Mouse (Mus musculus): ENCODE results near the gene Vegfa. TPM values are rescaled to one million over a fixed set of nuclear protein-coding genes. Genes with fewer than 3 reads are reported as not detected.

Vegfa gene
- polyA plus RNA-seq, 1 experiment from 2014 or later: 5.0 TPM

- Histone ChIP-seq H3K27me3 (ENCODE audit: control insufficient read depth, insufficient read depth, low read length) (no peaks in the 10 kb centered on the region), H3K36me3 (ENCODE audit: control insufficient read depth, insufficient read depth, low read length) (no peaks in the 10 kb centered on the region), H3K9ac (replicated peaks; ENCODE audit: low read depth, low read length) (peak overlapping the region; percentile 82), H3K9me3 (ENCODE audit: control insufficient read depth, low read length) (no peaks in the 10 kb centered on the region), H3K27ac (ENCODE audit: low read depth, low read length) (peak overlapping the region; percentile 81), H3K4me2 (ENCODE audit: low read depth, low read length) (peak overlapping the region; percentile 91), H3K4me1 (ENCODE audit: control insufficient read depth, insufficient read depth, low read length) (peaks cover 28% of the 10 kb centered on the region), H3K4me3 (ENCODE audit: low read depth, low read length) (peak overlapping the region; percentile 79)
- under 1% methylated on average over 66 of the region's 92 CpGs for WGBS
- peak; percentile 42 for ATAC-seq (ENCODE audit: low read depth)
Measured at GRCm38 (mm10) chr17:46030731-46031620, 1.2 kb downstream of the Vegfa start.

DNA sequence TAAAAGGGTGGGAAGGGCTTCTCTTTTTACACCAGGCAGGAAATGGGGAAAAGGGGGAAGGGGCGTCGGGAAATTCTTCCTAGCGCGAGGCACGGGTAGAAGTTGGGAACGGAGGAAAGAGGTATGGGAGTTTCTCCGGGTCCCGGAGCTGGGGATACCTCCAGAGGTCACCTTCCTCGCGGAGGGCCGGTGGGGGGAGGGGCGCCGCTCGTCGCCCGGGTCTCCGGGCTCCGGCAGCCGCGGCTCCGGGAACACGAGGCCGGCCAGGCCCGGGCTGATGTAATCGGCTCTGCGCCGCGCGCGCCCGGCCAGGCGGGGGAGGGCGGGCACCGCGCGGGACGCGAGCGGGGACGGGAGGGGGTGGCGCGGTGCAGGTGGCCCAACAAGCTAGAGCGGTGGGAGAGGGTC is 1.8 kb downstream of the Vegfa start:
- H3K9ac ChIP-seq (replicated peaks; ENCODE audit: low read depth, low read length): peak overlapping the region; percentile 82
- H3K9me3 ChIP-seq (ENCODE audit: control insufficient read depth, low read length): no peaks in the 10 kb centered on the region
- H3K36me3 ChIP-seq (ENCODE audit: control insufficient read depth, insufficient read depth, low read length): no peaks in the 10 kb centered on the region
- WGBS: 1% methylated on average over 42 of the region's 43 CpGs
- H3K4me3 ChIP-seq (ENCODE audit: low read depth, low read length): peak overlapping the region; percentile 79
- peak; percentile 18; the same call in 1 of the 2 replicates for ATAC-seq (ENCODE audit: low read depth)
- H3K27me3 ChIP-seq (ENCODE audit: control insufficient read depth, insufficient read depth, low read length): no peaks in the 10 kb centered on the region
- H3K4me1 ChIP-seq (ENCODE audit: control insufficient read depth, insufficient read depth, low read length): peaks cover 28% of the 10 kb centered on the region
- peak overlapping the region; percentile 81 for H3K27ac ChIP-seq (ENCODE audit: low read depth, low read length)
- H3K4me2 ChIP-seq (ENCODE audit: low read depth, low read length): peak overlapping the region; percentile 91

DNA sequence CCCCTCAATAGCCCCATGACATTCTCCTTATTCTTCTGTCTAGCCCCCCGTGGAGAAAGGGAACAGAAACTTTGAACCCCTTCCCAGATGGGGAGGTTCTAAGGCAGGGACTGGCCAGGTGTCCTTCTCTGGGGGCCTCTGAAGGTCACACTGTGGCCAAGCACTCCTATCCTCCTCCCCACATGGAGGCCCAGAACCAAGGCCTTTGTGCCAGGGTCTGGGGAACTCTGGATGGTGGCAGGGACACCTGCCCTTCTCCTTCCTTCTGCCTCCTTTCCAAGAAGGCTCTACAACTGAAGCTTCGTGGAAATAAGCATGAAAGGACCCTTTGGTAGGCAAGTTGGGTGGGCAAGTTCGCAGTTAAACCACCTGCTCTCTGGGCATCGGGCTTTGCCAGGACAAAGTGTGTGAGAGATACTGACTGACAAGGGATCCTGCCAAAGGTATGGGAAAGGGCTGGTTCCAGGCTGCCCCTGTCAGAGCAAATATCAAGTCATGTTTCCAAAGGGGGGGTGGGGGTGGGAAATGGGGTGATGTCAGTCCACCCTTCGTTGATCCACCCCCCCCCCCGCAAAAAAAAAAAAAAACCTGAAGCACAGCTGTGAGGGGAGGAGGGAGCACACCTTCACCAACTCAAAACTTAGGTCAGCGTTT is 2.5 kb downstream of the Vegfa start:
- Histone ChIP-seq H3K4me3 (ENCODE audit: low read depth, low read length) (peak overlapping the region; percentile 79), H3K27me3 (ENCODE audit: control insufficient read depth, insufficient read depth, low read length) (no peaks in the 10 kb centered on the region), H3K9me3 (ENCODE audit: control insufficient read depth, low read length) (no peaks in the 10 kb centered on the region), H3K4me1 (ENCODE audit: control insufficient read depth, insufficient read depth, low read length) (peaks cover 28% of the 10 kb centered on the region), H3K36me3 (ENCODE audit: control insufficient read depth, insufficient read depth, low read length) (no peaks in the 10 kb centered on the region; the same call in 1 of the 2 replicates), H3K4me2 (ENCODE audit: low read depth, low read length) (peak overlapping the region; percentile 91), H3K27ac (ENCODE audit: low read depth, low read length) (no peak overlapping the region; the same call in 1 of the 2 replicates), H3K9ac (replicated peaks; ENCODE audit: low read depth, low read length) (peak overlapping the region; percentile 82)
- ATAC-seq (ENCODE audit: low read depth): no peak
- 10% methylated on average over 7 of the region's 7 CpGs for WGBS

- Histone ChIP-seq H3K9me3 (ENCODE audit: control insufficient read depth, low read length) (no peaks in the 10 kb centered on the region), H3K36me3 (ENCODE audit: control insufficient read depth, insufficient read depth, low read length) (peaks cover 4% of the 10 kb centered on the region), H3K9ac (replicated peaks; ENCODE audit: low read depth, low read length) (peak overlapping the region; percentile 82), H3K4me3 (ENCODE audit: low read depth, low read length) (peak overlapping the region; percentile 79), H3K4me2 (ENCODE audit: low read depth, low read length) (peak overlapping the region; percentile 91), H3K27ac (ENCODE audit: low read depth, low read length) (no peak overlapping the region), H3K27me3 (ENCODE audit: control insufficient read depth, insufficient read depth, low read length) (no peaks in the 10 kb centered on the region), H3K4me1 (ENCODE audit: control insufficient read depth, insufficient read depth, low read length) (peaks cover 28% of the 10 kb centered on the region)
- no peak for ATAC-seq (ENCODE audit: low read depth)
- WGBS: 62% methylated on average over 2 of the region's 2 CpGs
Measured at GRCm38 (mm10) chr17:46029052-46029553, 3.1 kb downstream of the Vegfa start.

DNA sequence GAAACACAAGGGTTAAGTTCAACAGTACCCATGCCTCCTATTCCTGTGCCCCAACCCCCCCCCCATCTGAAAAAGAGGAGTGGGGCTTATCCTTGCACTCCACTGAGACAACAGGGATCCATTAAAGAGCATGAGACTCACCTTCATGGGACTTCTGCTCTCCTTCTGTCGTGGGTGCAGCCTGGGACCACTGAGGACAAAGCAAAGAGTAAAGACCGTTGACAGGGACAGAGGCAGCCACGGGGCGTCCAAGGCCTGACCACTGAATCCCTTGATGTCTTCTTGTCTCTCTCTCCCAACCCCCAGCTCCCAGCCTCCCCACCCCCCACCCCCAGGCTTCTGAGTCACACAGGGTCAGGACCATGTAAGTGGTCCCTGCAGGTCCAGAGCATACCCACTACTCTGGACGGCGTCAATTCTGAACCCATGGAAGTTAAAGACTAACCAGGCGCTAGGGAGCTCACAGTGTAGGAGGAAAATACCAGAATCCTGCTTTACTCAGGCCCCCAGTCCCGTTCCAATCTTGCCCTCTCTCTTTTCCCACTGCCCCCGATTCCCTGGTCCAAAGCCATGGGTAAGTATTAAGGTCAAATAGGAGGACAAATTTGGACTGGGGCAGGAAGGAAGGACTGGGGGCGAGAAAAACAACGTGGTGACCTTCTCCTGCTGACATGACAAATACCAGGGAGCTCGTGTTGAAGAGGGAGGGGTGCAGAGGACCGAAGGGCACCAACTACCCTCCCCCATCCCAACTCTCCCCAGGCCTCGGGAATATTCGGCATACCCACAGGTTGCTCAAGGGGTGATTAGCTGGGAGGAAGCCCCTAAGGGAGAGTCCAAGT is 3.7 kb downstream of the Vegfa start:
- Histone ChIP-seq H3K9me3 (ENCODE audit: control insufficient read depth, low read length) (no peaks in the 10 kb centered on the region), H3K9ac (replicated peaks; ENCODE audit: low read depth, low read length) (peak overlapping the region; percentile 43; the same call in 1 of the 2 replicates)
- no peak for ATAC-seq (ENCODE audit: low read depth)

GRCm38 (mm10) chr17:46027066-46027917 is 4.9 kb downstream of the Vegfa start:
- H3K4me1 ChIP-seq (ENCODE audit: control insufficient read depth, insufficient read depth, low read length): peaks cover 28% of the 10 kb centered on the region

More for the DNA sequence above, 3.7 kb downstream of the Vegfa start:
- H3K4me2 ChIP-seq (ENCODE audit: low read depth, low read length): peak overlapping the region; percentile 91
- WGBS: 23% methylated on average over 15 of the region's 15 CpGs
- peaks cover 28% of the 10 kb centered on the region for H3K4me1 ChIP-seq (ENCODE audit: control insufficient read depth, insufficient read depth, low read length)
- no peaks in the 10 kb centered on the region for H3K27me3 ChIP-seq (ENCODE audit: control insufficient read depth, insufficient read depth, low read length)
- H3K36me3 ChIP-seq (ENCODE audit: control insufficient read depth, insufficient read depth, low read length): peaks cover 10% of the 10 kb centered on the region
- H3K4me3 ChIP-seq (ENCODE audit: low read depth, low read length): no peak overlapping the region; the same call in 1 of the 2 replicates
- H3K27ac ChIP-seq (ENCODE audit: low read depth, low read length): 0 out of 2 replicates have a peak overlapping the region, but pooled peaks have one; percentile 72

DNA sequence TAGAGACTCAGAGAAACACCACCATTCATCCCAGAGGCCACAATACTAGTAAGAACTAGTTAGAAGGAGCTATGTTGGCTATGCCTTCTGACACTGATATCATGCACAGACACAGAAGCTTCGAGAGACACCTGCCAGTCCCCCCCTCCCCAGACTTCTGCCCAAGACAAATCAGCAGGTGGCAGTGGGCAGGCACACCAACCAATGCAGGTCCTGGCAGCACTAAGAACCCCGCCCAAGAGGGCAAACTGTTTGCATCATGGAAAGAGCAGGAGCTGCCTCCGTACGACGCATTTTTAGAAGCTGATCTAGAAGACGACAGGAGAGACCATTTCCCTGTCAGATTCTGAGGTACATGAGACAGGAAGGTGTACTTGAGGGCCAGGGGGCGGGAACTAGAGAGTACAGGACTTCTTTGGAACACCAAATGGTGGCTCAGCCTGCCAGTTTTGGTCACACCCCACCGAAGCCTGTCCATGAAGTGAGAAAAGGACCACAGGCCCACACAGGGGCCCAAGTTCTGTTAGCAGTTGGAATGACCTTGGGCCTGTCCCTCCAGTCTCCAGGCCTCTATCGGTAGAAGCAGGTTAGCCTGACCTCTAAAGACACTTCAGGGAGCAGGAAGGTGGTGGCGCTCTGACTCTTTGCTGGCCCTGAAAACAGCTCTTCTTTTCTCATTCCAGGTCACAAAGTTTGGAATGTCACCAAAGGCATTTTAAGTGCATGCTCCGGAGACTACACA is 6.1 kb downstream of the Vegfa start:
- Histone ChIP-seq H3K27ac (ENCODE audit: low read depth, low read length) (no peak overlapping the region), H3K4me2 (ENCODE audit: low read depth, low read length) (no peak overlapping the region), H3K9ac (replicated peaks; ENCODE audit: low read depth, low read length) (no peak overlapping the region), H3K4me1 (ENCODE audit: control insufficient read depth, insufficient read depth, low read length) (peaks cover 28% of the 10 kb centered on the region), H3K9me3 (ENCODE audit: control insufficient read depth, low read length) (no peaks in the 10 kb centered on the region), H3K27me3 (ENCODE audit: control insufficient read depth, insufficient read depth, low read length) (no peaks in the 10 kb centered on the region), H3K4me3 (ENCODE audit: low read depth, low read length) (no peak overlapping the region), H3K36me3 (ENCODE audit: control insufficient read depth, insufficient read depth, low read length) (peaks cover 18% of the 10 kb centered on the region)
- no peak for ATAC-seq (ENCODE audit: low read depth)
- 92% methylated on average over 11 of the region's 11 CpGs for WGBS

More at GRCm38 (mm10) chr17:46027066-46027917, 4.9 kb downstream of the Vegfa start:
- Histone ChIP-seq H3K36me3 (ENCODE audit: control insufficient read depth, insufficient read depth, low read length) (peaks cover 11% of the 10 kb centered on the region), H3K9ac (replicated peaks; ENCODE audit: low read depth, low read length) (peak overlapping the region; percentile 43), H3K27me3 (ENCODE audit: control insufficient read depth, insufficient read depth, low read length) (no peaks in the 10 kb centered on the region), H3K27ac (ENCODE audit: low read depth, low read length) (peak overlapping the region; percentile 72), H3K9me3 (ENCODE audit: control insufficient read depth, low read length) (no peaks in the 10 kb centered on the region), H3K4me2 (ENCODE audit: low read depth, low read length) (peak overlapping the region; percentile 91), H3K4me3 (ENCODE audit: low read depth, low read length) (peak overlapping the region; percentile 8)
- WGBS: 7% methylated on average over 15 of the region's 16 CpGs
- peak; percentile 20; the same call in 1 of the 2 replicates for ATAC-seq (ENCODE audit: low read depth)
